Mouse (Mus musculus): ENCODE data around the gene Gpr183. TPM values are rescaled to one million over a fixed set of nuclear protein-coding genes. Genes with fewer than 3 reads are reported as not detected.

Gene Gpr183
- polyA plus RNA-seq, 1 experiment, result 0.06 TPM

- H3ac ChIP-seq (ENCODE audit: control insufficient read depth, insufficient read length, low read depth), result no peak overlapping the region
- no peak overlapping the region for H3K4me3 ChIP-seq (ENCODE audit: insufficient read depth, poor library complexity, severe bottlenecking)
- H3K79me3 ChIP-seq (ENCODE audit: low read depth), result no peaks in the 10 kb centered on the region
- H3K79me2 ChIP-seq (ENCODE audit: control insufficient read depth, insufficient read depth), result no peaks in the 10 kb centered on the region
- TF ChIP-seq CEBPB (IDR thresholded peaks at IDR 0.05; ENCODE audit: low read depth), result no peak
- TF ChIP-seq FOSL1 (IDR thresholded peaks at IDR 0.05; ENCODE audit: insufficient read depth, low read length, poor library complexity, severe bottlenecking), result no peak
- TF ChIP-seq MYOD1 (IDR thresholded peaks at IDR 0.05; ENCODE audit: control insufficient read depth, insufficient read length, low read depth), result no peak
- no peak for TF ChIP-seq MYOG (IDR thresholded peaks at IDR 0.05; ENCODE audit: control insufficient read depth, extremely low read depth, insufficient read length)
- TF ChIP-seq USF1 (IDR thresholded peaks at IDR 0.05; ENCODE audit: low read depth), result no peak
- no peak for TF ChIP-seq MAX (IDR thresholded peaks at IDR 0.05)
- no peak for TF ChIP-seq CTCF (IDR thresholded peaks at IDR 0.05; ENCODE audit: control insufficient read depth, insufficient read depth, insufficient read length)
- H3K36me3 ChIP-seq (ENCODE audit: control insufficient read depth, insufficient read depth), result peaks cover 23% of the 10 kb centered on the region
- no peaks in the 10 kb centered on the region for H3K27me3 ChIP-seq (ENCODE audit: control insufficient read depth, insufficient read depth, insufficient read length)
Measured at GRCm38 (mm10) chr14:121996786-121997185, 31.8 kb upstream of the Gpr183 start.

- Histone ChIP-seq H3K27me3 (ENCODE audit: control insufficient read depth, insufficient read depth, insufficient read length) (no peaks in the 10 kb centered on the region), H3K36me3 (ENCODE audit: control insufficient read depth, insufficient read depth) (peaks cover 23% of the 10 kb centered on the region), H3K79me3 (ENCODE audit: low read depth) (no peaks in the 10 kb centered on the region), H3ac (ENCODE audit: control insufficient read depth, insufficient read length, low read depth) (no peak overlapping the region), H3K79me2 (ENCODE audit: control insufficient read depth, insufficient read depth) (no peaks in the 10 kb centered on the region), H3K4me3 (ENCODE audit: insufficient read depth, poor library complexity, severe bottlenecking) (no peak overlapping the region)
- TF ChIP-seq MYOG (IDR thresholded peaks at IDR 0.05; ENCODE audit: control insufficient read depth, extremely low read depth, insufficient read length) (no peak), CTCF (IDR thresholded peaks at IDR 0.05; ENCODE audit: control insufficient read depth, insufficient read depth, insufficient read length) (no peak), MAX (IDR thresholded peaks at IDR 0.05) (no peak)
Measured at GRCm38 (mm10) chr14:121995557-121995870, 30.5 kb upstream of the Gpr183 start.

DNA sequence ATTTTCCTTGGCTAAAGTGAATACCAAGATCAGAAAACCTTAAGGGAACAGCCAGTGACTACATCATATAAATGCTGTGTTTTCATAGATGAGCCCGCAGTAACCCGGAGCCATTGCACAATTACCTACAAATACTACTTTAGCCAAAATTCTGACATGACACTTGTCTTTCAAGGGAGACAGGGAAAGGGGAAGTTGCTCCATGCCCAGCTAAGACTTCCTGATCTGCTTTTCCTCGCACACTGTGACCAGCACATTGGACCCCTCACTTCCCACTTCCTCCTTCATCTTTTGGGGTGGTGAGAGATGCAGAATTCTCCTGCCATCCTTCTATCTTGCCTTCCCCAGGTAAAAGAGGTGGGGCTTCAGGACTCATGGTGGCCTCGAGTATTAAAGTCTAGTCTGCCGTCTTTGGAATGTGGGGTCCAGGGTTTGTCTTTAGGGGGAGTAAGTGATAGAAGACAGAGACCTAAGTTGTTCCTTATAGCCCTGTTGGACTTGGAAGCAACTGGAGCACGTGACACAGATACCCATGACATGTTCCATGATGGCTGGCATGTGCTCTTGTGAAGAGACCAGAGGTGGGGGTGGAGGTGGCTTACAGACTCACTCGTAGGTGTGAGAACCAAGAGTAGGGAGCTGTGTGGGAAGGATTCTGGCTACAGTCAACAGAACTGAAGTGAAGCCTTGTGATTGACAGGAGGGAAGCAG is 30.0 kb upstream of the Gpr183 start:
- H3K4me3 ChIP-seq (ENCODE audit: insufficient read depth, poor library complexity, severe bottlenecking), result no peak overlapping the region
- no peaks in the 10 kb centered on the region for H3K79me2 ChIP-seq (ENCODE audit: control insufficient read depth, insufficient read depth)
- no peak for TF ChIP-seq CEBPB (IDR thresholded peaks at IDR 0.05; ENCODE audit: low read depth)
- TF ChIP-seq USF1 (IDR thresholded peaks at IDR 0.05; ENCODE audit: low read depth), result no peak
- TF ChIP-seq MAX (IDR thresholded peaks at IDR 0.05), result no peak
- TF ChIP-seq CTCF (IDR thresholded peaks at IDR 0.05; ENCODE audit: control insufficient read depth, insufficient read depth, insufficient read length), result no peak
- no peak for TF ChIP-seq MYOG (IDR thresholded peaks at IDR 0.05; ENCODE audit: control insufficient read depth, extremely low read depth, insufficient read length)
- TF ChIP-seq MYOD1 (IDR thresholded peaks at IDR 0.05; ENCODE audit: control insufficient read depth, insufficient read length, low read depth), result no peak
- no peak for TF ChIP-seq FOSL1 (IDR thresholded peaks at IDR 0.05; ENCODE audit: insufficient read depth, low read length, poor library complexity, severe bottlenecking)
- H3ac ChIP-seq (ENCODE audit: control insufficient read depth, insufficient read length, low read depth), result no peak overlapping the region
- H3K36me3 ChIP-seq (ENCODE audit: control insufficient read depth, insufficient read depth), result peaks cover 23% of the 10 kb centered on the region
- no peaks in the 10 kb centered on the region for H3K79me3 ChIP-seq (ENCODE audit: low read depth)
- H3K27me3 ChIP-seq (ENCODE audit: control insufficient read depth, insufficient read depth, insufficient read length), result no peaks in the 10 kb centered on the region

- Histone ChIP-seq H3K27me3 (ENCODE audit: control insufficient read depth, insufficient read depth, insufficient read length) (no peaks in the 10 kb centered on the region), H3K36me3 (ENCODE audit: control insufficient read depth, insufficient read depth) (peaks cover 23% of the 10 kb centered on the region), H3K79me2 (ENCODE audit: control insufficient read depth, insufficient read depth) (no peaks in the 10 kb centered on the region), H3ac (ENCODE audit: control insufficient read depth, insufficient read length, low read depth) (no peak overlapping the region), H3K79me3 (ENCODE audit: low read depth) (peaks cover 2% of the 10 kb centered on the region), H3K4me3 (ENCODE audit: insufficient read depth, poor library complexity, severe bottlenecking) (no peak overlapping the region)
- no peak for TF ChIP-seq MYOG (IDR thresholded peaks at IDR 0.05; ENCODE audit: control insufficient read depth, extremely low read depth, insufficient read length)
Measured at GRCm38 (mm10) chr14:121994171-121994700, 29.2 kb upstream of the Gpr183 start.

- H3K36me3 ChIP-seq (ENCODE audit: control insufficient read depth, insufficient read depth), result peaks cover 23% of the 10 kb centered on the region
- no peaks in the 10 kb centered on the region for H3K79me2 ChIP-seq (ENCODE audit: control insufficient read depth, insufficient read depth)
- TF ChIP-seq FOSL1 (IDR thresholded peaks at IDR 0.05; ENCODE audit: insufficient read depth, low read length, poor library complexity, severe bottlenecking) (no peak), MYOG (IDR thresholded peaks at IDR 0.05; ENCODE audit: control insufficient read depth, extremely low read depth, insufficient read length) (no peak), CEBPB (IDR thresholded peaks at IDR 0.05; ENCODE audit: low read depth) (no peak), CTCF (IDR thresholded peaks at IDR 0.05; ENCODE audit: control insufficient read depth, insufficient read depth, insufficient read length) (no peak), USF1 (IDR thresholded peaks at IDR 0.05; ENCODE audit: low read depth) (no peak), MYOD1 (IDR thresholded peaks at IDR 0.05; ENCODE audit: control insufficient read depth, insufficient read length, low read depth) (no peak), MAX (IDR thresholded peaks at IDR 0.05) (no peak)
- H3ac ChIP-seq (ENCODE audit: control insufficient read depth, insufficient read length, low read depth), result no peak overlapping the region
- H3K79me3 ChIP-seq (ENCODE audit: low read depth), result peaks cover 2% of the 10 kb centered on the region
- no peak overlapping the region for H3K4me3 ChIP-seq (ENCODE audit: insufficient read depth, poor library complexity, severe bottlenecking)
- H3K27me3 ChIP-seq (ENCODE audit: control insufficient read depth, insufficient read depth, insufficient read length), result no peaks in the 10 kb centered on the region
Measured at GRCm38 (mm10) chr14:121993616-121994015, 28.6 kb upstream of the Gpr183 start.

Data from C2C12 (cell line).